Mouse (Mus musculus): ENCODE measurements around the gene Itprid1.

DNA sequence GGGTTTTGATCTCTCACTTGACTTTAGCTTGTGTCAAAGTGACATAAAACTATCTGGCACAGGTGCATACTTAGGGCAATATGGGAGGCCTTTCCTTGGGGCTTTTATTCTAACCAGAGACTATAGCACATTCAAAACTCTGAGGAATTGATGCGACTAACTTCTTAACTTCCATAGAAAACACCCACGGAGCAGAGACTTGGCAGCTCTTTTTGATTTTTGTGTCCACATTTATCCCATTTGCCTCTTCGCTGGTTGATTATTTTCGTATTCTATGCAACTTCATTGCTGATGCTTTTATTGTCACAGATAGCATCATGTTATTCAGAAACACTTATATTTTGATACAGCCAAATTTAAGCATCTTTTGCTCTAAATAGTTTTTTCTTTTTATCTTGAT is 19.4 kb downstream of the Itprid1 start:
- no peak for TF ChIP-seq CTCF (IDR thresholded peaks at IDR 0.05; ENCODE audit: borderline replicate concordance, control insufficient read depth, extremely low read depth, insufficient read depth, low read length, poor library complexity)
- no peak for TF ChIP-seq POLR2A (IDR thresholded peaks at IDR 0.05; ENCODE audit: control insufficient read depth, extremely low read depth, insufficient read depth, low read length, poor library complexity)
